Comparison of ENCODE assay signal across 11 mouse cellular contexts in genomic region chr3:90136660-90137059, GRCm38 (mm10). TPM values are rescaled to one million over a fixed set of nuclear protein-coding genes. Genes with fewer than 3 reads are reported as not detected.
DNase-seq lines count a peak whose midpoint lies in the region; ATAC-seq and TF ChIP-seq lines count a peak whose summit lies in the region.
"Had no signal": no experiment of that assay in that cellular context is flagged by ENCODE, and none has a peak within 500 bp of the region (broad histone marks: within the 10 kb centered on the region; RNA-seq: fewer than 3 reads in every experiment).

No protein-coding gene starts in this region.

- H3K4me1 ChIP-seq in midbrain, postnatal 0 days (ENCODE audit: insufficient read depth, low read length), result no peaks in the 10 kb centered on the region
- no peaks in the 10 kb centered on the region for H3K4me1 ChIP-seq in midbrain, embryonic 10.5 days
- H3K4me1 ChIP-seq: heart, embryonic 13.5 days had no signal

- H3K4me3 ChIP-seq in midbrain, postnatal 0 days (ENCODE audit: low read depth, low read length), result no peak overlapping the region
- no peak overlapping the region for H3K4me3 ChIP-seq in midbrain, embryonic 10.5 days
- H3K4me3 ChIP-seq: erythroblast, embryonic 14.5 days; heart, embryonic 13.5 days had no signal

- no peak overlapping the region for H3K27ac ChIP-seq in midbrain, postnatal 0 days (ENCODE audit: low read depth, low read length)
- H3K27ac ChIP-seq in midbrain, embryonic 10.5 days (replicated peaks), result no peak overlapping the region
- H3K27ac ChIP-seq: heart, embryonic 13.5 days had no signal

- no peak overlapping the region for H3K9ac ChIP-seq in midbrain, postnatal 0 days (replicated peaks; ENCODE audit: low read length, poor library complexity, severe bottlenecking)
- H3K9ac ChIP-seq: heart, embryonic 13.5 days had no signal

- H3K36me3 ChIP-seq in midbrain, postnatal 0 days (ENCODE audit: insufficient read depth, low read length), result no peaks in the 10 kb centered on the region
- H3K36me3 ChIP-seq in midbrain, embryonic 10.5 days, result no peaks in the 10 kb centered on the region
- no peaks in the 10 kb centered on the region for H3K36me3 ChIP-seq in splenic B cell, adult 2 months (ENCODE audit: control insufficient read depth, insufficient read depth, low read length, poor library complexity, severe bottlenecking)
- H3K36me3 ChIP-seq: heart, embryonic 13.5 days had no signal

- peak; percentile 51 for TF ChIP-seq CTCF in midbrain, postnatal 0 days (IDR thresholded peaks at IDR 0.05)

- H3K9me3 ChIP-seq in midbrain, postnatal 0 days (ENCODE audit: low read length), result no peaks in the 10 kb centered on the region
- no peaks in the 10 kb centered on the region for H3K9me3 ChIP-seq in midbrain, embryonic 10.5 days (replicated peaks)
- H3K9me3 ChIP-seq: heart, embryonic 13.5 days had no signal

- ATAC-seq in midbrain, postnatal 0 days (ENCODE audit: low FRiP score), result no peak
- ATAC-seq in inflammation-experienced regulatory T-cells, adult 6 months, result no peak

- WGBS in midbrain, postnatal 0 days, result 38% methylated on average over 13 of the region's 13 CpGs
- WGBS in midbrain, embryonic 10.5 days, result 36% methylated on average over 13 of the region's 13 CpGs

- no peaks in the 10 kb centered on the region for H3K27me3 ChIP-seq in midbrain, postnatal 0 days (ENCODE audit: insufficient read depth, low read length)
- no peaks in the 10 kb centered on the region for H3K27me3 ChIP-seq in midbrain, embryonic 10.5 days (ENCODE audit: low read depth, poor library complexity, severe bottlenecking)
- H3K27me3 ChIP-seq in splenic B cell, adult 2 months (ENCODE audit: control insufficient read depth, insufficient read depth, low read length, poor library complexity, severe bottlenecking), result no peaks in the 10 kb centered on the region
- H3K27me3 ChIP-seq: heart, embryonic 13.5 days had no signal

- no peak overlapping the region for H3K4me2 ChIP-seq in midbrain, postnatal 0 days (ENCODE audit: low read depth, low read length, poor library complexity, severe bottlenecking)
- H3K4me2 ChIP-seq: heart, embryonic 13.5 days had no signal

- DNase-seq in embryo, embryonic 10 days (ENCODE audit: low spot score), result peak; percentile 30
- DNase-seq in embryo, embryonic 9.5 days (ENCODE audit: extremely low spot score), result no peak
- peak; percentile 29 for DNase-seq in midbrain, postnatal 0 days (ENCODE audit: low spot score)
- no peak for DNase-seq in midbrain, embryonic 10.5 days (ENCODE audit: low spot score)
- peak; percentile 12 for DNase-seq in forelimb bud, embryonic 11.5 days (ENCODE audit: low read depth, low spot score)
- peak; percentile 44 for DNase-seq in splenic B cell, adult 2 months (ENCODE audit: low read depth, low spot score)
- no peak for DNase-seq in layer of hippocampus, adult 11-12 months (ENCODE audit: low spot score)

RNA-seq across cellular contexts. Expression of gene Nup210l, which starts 32.7 kb away (rescaled TPM):
- total RNA-seq in midbrain, postnatal 0 days (2014; rRNA removed), result 0.24 and 0.55 TPM in 2 replicates
- polyA plus RNA-seq in midbrain, postnatal 0 days (2015; fragmentation: Nextera tagmentation; extraction: Ambion mirVana), result 0.17 and 0.22 TPM in 2 replicates
- 0.43 and 0.62 TPM in 2 replicates for polyA plus RNA-seq in midbrain, embryonic 10.5 days (2016; fragmentation: Nextera tagmentation; extraction: Ambion mirVana)
- polyA plus RNA-seq in inflammation-experienced regulatory T-cells, adult 6 months (2017; shearing (Covaris generic)), result under 1 TPM; 0.18 to 0.51 (median 0.49) TPM
- total RNA-seq: megakaryocyte-erythroid progenitor cell, adult 5-6 weeks had no signal
- polyA plus RNA-seq: erythroblast, embryonic 14.5 days had no signal

Comparison
In these comparisons a context has a peak if more than half of its experiments do, and no peak if none do; other contexts are left out.
1. DNase-seq: peak in embryo, embryonic 10 days (single experiment), midbrain, postnatal 0 days (single experiment), forelimb bud, embryonic 11.5 days (single experiment) and splenic B cell, adult 2 months (single experiment); none in embryo, embryonic 9.5 days (single experiment), midbrain, embryonic 10.5 days (single experiment) and layer of hippocampus, adult 11-12 months (single experiment).